Mouse (Mus musculus) left cerebral cortex, adult 18-20 months (tissue): ENCODE measurements at regions not wholly inside any gene's neighbourhood (a gene's known extent, or its start where the extent isn't known, plus 50 kb on each side); places are given as distances from the start of the nearest gene placed in this dataset.

Experiments used
- DNase-seq, 2 experiments: peaks; one replicate each; pipeline ENCODE4 v3.0.0; 2021 to 2022; ENCODE audit warnings: low spot score in 2 of 2, mixed read lengths in 1 of 2

DNA sequence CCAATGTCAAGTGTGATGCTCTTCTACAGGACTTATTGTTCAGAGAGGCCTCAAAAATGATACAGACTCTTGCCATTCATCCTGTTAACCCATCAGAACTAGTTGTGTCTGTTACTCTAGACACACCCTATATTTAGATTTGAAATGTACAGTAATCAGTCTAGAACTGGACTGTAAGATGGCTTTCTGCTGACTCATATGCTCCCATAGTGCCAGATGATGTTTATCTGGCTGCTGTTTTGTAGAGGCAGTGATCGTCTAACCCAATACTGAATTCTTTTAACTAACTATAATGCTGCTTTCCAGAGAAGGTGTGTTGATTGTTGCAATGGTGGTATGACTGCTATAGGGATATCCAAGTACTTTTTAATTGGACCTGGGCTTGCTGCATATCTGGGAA lies 185.9 kb upstream of the Npsr1 start:
- DNase-seq: no peak

GRCm38 (mm10) chr9:23917345-23917744 lies 180.5 kb upstream of the Npsr1 start:
- no peak for DNase-seq

- DNase-seq: no peak
These were observed 178.4 kb upstream of the Npsr1 start for GRCm38 (mm10) chr9:23919191-23919904.

DNA sequence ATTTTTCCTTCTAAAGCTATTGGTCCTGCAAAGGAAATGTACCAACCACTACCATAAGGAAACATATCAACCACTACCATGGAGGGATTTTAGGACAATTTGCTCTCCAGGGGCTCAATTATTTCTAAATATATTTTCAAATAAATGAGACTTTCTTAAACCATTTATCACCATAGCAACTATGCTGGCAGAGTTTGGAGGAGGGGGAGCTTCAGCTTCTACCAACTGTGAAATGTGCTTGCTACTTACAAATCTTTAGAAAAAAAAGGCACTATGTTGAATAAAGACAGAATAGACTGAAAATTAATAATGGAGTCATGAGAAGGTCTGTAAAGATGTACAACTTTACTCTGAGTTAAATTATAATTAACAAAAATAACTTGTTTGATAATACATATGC lies 165.6 kb upstream of the Npsr1 start:
- no peak for DNase-seq

DNA sequence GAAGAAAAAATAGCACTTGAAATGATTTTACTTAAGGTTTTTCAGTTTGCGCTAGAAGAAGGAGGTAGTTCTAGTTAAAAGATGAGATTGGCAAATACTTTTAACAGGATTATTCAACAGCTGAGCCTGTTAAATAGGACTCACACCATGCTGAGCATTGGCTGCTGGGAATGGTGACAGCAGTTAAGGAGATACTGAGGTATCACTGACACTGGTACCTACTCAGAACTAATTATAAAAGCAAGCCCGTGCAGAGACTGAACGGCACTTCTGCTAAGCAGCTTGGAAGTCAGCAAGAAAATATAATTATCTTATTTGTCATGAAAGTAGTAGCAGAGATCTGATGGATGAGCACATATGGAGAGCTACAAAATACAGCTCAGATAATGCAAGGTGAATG lies 163.5 kb upstream of the Npsr1 start:
- DNase-seq: no peak

DNA sequence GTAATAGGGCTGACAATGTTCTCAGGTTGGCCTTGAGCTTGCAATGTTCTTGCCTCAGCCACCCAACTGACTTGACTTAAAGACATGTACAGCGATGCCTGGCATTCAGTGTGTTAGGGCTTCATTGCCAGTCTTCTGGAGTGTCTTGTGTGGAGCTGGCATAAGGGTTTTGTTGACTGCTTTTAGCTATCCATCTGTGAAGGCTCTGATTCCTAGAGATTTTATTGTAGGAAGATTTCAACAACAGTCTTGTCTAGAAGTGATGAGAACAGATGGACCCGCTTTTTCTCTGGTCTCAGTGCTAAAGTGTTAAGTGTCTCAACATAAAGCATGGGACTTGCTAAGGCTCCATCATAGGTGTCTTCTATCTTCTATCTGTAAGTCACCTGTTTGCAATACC lies 145.3 kb upstream of the Npsr1 start:
- peak; percentile 20 to 30 for DNase-seq

GRCm38 (mm10) chr9:23956593-23956992 lies 141.2 kb upstream of the Npsr1 start:
- no peak for DNase-seq

DNA sequence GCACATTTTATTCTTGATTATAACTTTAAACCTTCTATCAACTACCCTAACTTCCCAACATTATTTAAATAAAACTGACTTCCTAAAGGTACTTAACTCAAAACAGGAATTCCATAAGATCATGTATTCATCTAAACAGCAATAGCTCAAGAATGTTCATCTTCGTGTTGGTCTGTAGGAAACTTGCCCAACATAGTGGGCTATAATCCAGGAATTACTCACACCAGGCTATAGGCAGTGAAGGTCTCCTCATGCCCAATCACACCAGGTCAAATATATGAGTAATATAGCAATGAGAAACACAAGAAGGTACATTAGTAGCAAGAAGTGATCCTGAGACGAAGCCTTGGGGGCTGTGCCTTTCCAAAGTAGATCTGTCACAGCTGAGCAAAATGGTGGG lies 128.1 kb upstream of the Npsr1 start:
- DNase-seq: no peak

DNA sequence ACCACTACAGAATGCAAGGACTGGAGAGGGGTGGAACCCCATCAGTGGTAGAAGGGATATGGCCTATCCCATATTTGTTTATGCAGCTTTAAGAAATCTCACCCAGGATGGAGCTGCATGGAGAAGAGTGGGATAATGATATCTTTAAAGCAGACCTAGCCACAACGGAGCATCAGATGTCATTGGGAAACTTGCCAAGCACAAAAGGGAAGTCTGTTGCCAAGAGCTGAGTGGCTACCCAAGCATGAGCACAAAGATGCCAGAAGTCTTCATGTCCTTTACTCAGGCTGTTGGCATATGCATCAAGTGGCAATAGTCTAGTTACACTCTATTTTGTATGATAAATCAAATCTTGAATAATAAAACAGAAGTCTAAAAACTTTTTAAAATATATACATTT lies 124.6 kb upstream of the Npsr1 start:
- DNase-seq: no peak

GRCm38 (mm10) chr9:23977574-23977973 lies 120.2 kb upstream of the Npsr1 start:
- DNase-seq: peak; percentile 10 to 20

GRCm38 (mm10) chr9:24006353-24006752 lies 91.4 kb upstream of the Npsr1 start:
- DNase-seq: no peak

- no peak for DNase-seq
These were observed 59.5 kb upstream of the Npsr1 start for GRCm38 (mm10) chr9:24038274-24038673.
